In the genomic region with DNA sequence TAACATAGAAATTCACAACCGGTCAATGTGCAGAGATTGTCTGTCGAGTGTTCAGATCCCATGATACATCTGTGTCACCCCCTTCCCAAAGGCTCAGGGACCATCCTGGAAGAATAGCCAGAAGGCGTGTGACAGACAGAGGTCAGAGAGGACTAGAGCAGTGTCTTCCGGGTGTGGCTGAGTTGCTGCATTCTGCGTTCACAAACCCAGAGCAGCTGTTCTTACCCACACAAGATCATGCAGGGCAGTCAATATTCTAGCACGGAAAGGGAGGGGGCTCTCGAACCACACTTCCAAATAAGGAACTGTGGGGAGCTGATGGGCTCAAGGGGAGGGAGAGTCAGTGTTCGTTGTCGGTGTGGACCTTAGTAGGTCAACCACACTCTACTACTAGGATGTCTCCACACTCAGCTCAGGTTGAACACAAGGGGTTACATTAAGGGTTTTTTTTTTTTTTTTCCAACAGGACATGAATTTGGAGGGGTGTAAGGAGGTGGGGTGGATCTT, we compare ENCODE assay signal across 23 mouse cellular contexts. TPM values are rescaled to one million over a fixed set of nuclear protein-coding genes. Genes with fewer than 3 reads are reported as not detected.
DNase-seq lines count a peak whose midpoint lies in the region; ATAC-seq and TF ChIP-seq lines count a peak whose summit lies in the region.
"Had no signal": no experiment of that assay in that cellular context is flagged by ENCODE, and none has a peak within 500 bp of the region (broad histone marks: within the 10 kb centered on the region; RNA-seq: fewer than 3 reads in every experiment).

No protein-coding gene starts in this region.

- no peak overlapping the region for H3K9ac ChIP-seq in hindbrain, embryonic 13.5 days
- H3K9ac ChIP-seq: embryonic facial prominence, embryonic 12.5 days; forebrain, embryonic 13.5 days; forebrain, embryonic 15.5 days; forebrain, postnatal 0 days had no signal

- H3K4me2 ChIP-seq in hindbrain, embryonic 13.5 days, result no peak overlapping the region
- H3K4me2 ChIP-seq: embryonic facial prominence, embryonic 12.5 days; forebrain, embryonic 13.5 days; forebrain, embryonic 15.5 days had no signal

- intact Hi-C loops in gastrocnemius, postnatal 14 days (cut with DNase I; ENCODE audit: low total_unique reads), result no loop called here

- DNase-seq in 416B (ENCODE audit: low read depth) (peak; percentile 13), R1 (ENCODE audit: low read depth, low spot score) (peak; percentile 33)
- DNase-seq in gastrocnemius, postnatal 14 days, result no peak
- DNase-seq in Muller cell, postnatal 12 days (ENCODE audit: inconsistent ontology term), result no peak
- no peak for DNase-seq in urinary bladder, postnatal 25 days (ENCODE audit: low spot score)
- DNase-seq: adrenal gland, adult 2 months; adrenal gland, postnatal 10 days; adrenal gland, postnatal 25 days; B cell, adult 2 months; cerebellum, adult 11 months; cerebellum, adult 2 months; cerebellum, adult 9-10 months; cerebellum, postnatal 10 days; cerebellum, postnatal 25 days; forebrain, postnatal 0 days had no signal

- H3K27me3 ChIP-seq in C2C12 (ENCODE audit: control insufficient read depth, insufficient read depth, insufficient read length), result no peaks in the 10 kb centered on the region
- H3K27me3 ChIP-seq in hindbrain, embryonic 13.5 days, result no peaks in the 10 kb centered on the region
- H3K27me3 ChIP-seq: embryonic facial prominence, embryonic 12.5 days; forebrain, embryonic 13.5 days; forebrain, embryonic 15.5 days had no signal

- peak overlapping the region; percentile 93; the same call in 1 of the 2 replicates for H3K27ac ChIP-seq in macrophage
- H3K27ac ChIP-seq in hindbrain, embryonic 13.5 days, result no peak overlapping the region
- H3K27ac ChIP-seq: embryonic facial prominence, embryonic 10.5 days; embryonic facial prominence, embryonic 12.5 days; forebrain, embryonic 13.5 days; forebrain, embryonic 15.5 days had no signal

- no peaks in the 10 kb centered on the region for H3K4me1 ChIP-seq in hindbrain, embryonic 13.5 days (replicated peaks)
- H3K4me1 ChIP-seq: embryonic facial prominence, embryonic 10.5 days; embryonic facial prominence, embryonic 12.5 days; forebrain, embryonic 13.5 days; forebrain, embryonic 15.5 days had no signal

- H3K79me2 ChIP-seq in C2C12 (ENCODE audit: control insufficient read depth, insufficient read depth), result no peaks in the 10 kb centered on the region
- no peaks in the 10 kb centered on the region for H3K79me2 ChIP-seq in macrophage (ENCODE audit: inconsistent target)

- H3K4me3 ChIP-seq in C2C12 (ENCODE audit: insufficient read depth, poor library complexity, severe bottlenecking) (no peak overlapping the region), macrophage (ENCODE audit: inconsistent target) (no peak overlapping the region)
- H3K4me3 ChIP-seq in hindbrain, embryonic 13.5 days, result no peak overlapping the region
- H3K4me3 ChIP-seq: embryonic facial prominence, embryonic 10.5 days; embryonic facial prominence, embryonic 12.5 days; forebrain, embryonic 13.5 days; forebrain, embryonic 15.5 days had no signal

- ATAC-seq in hindbrain, embryonic 13.5 days (ENCODE audit: low FRiP score), result no peak
- ATAC-seq: forebrain, embryonic 13.5 days; forebrain, embryonic 15.5 days; forebrain, postnatal 0 days had no signal

- H3K79me3 ChIP-seq in C2C12 (ENCODE audit: low read depth), result no peaks in the 10 kb centered on the region

- no peak for TF ChIP-seq CTCF in C2C12 (IDR thresholded peaks at IDR 0.05; ENCODE audit: control insufficient read depth, insufficient read depth, insufficient read length)

- H3K36me3 ChIP-seq in C2C12 (ENCODE audit: control insufficient read depth, insufficient read depth), result no peaks in the 10 kb centered on the region
- H3K36me3 ChIP-seq in macrophage (ENCODE audit: inconsistent target), result no peaks in the 10 kb centered on the region
- no peaks in the 10 kb centered on the region for H3K36me3 ChIP-seq in hindbrain, embryonic 13.5 days
- H3K36me3 ChIP-seq: embryonic facial prominence, embryonic 10.5 days; embryonic facial prominence, embryonic 12.5 days; forebrain, embryonic 15.5 days; G1E had no signal

- no peaks in the 10 kb centered on the region for H3K9me3 ChIP-seq in hindbrain, embryonic 13.5 days
- H3K9me3 ChIP-seq: embryonic facial prominence, embryonic 10.5 days; embryonic facial prominence, embryonic 12.5 days; forebrain, embryonic 13.5 days; forebrain, embryonic 15.5 days; G1E had no signal

- 86% methylated on average over 9 of the region's 9 CpGs for WGBS in macrophage (ENCODE audit: missing documents)
- 89% methylated on average over 9 of the region's 9 CpGs for WGBS in hindbrain, embryonic 13.5 days

- no peak overlapping the region for H3ac ChIP-seq in C2C12 (ENCODE audit: control insufficient read depth, insufficient read length, low read depth)

TF ChIP-seq in C2C12, 6 proteins besides CTCF, POLR2A, EP300 and RAD21:
- peak; percentile 80 for TF ChIP-seq MYOD1 (IDR thresholded peaks at IDR 0.05; ENCODE audit: control insufficient read depth, insufficient read length, low read depth)
- TF ChIP-seq CEBPB (IDR thresholded peaks at IDR 0.05; ENCODE audit: low read depth), result no peak

RNA-seq across cellular contexts. Expression of gene Tmem230, which starts 36.7 kb away (rescaled TPM):
- polyA plus RNA-seq in C2C12 (2012; fragmentation: generic; extraction: Trizol) (29.1 TPM), macrophage (2018) (48.4 to 82.0 TPM (median 65.1 TPM) in 3 replicates)
- 10 to 100 TPM in 24 of 26 experiments, 1 to 10 TPM in 2; 5.2 to 51.6 (median 25.6) TPM for total RNA-seq in macrophage (2018; cell fraction: chromatin; rRNA removed)
- total RNA-seq in macrophage (2018; cell fraction: cytosol; rRNA removed), result 10 to 100 TPM; 39.6 to 64.0 (median 54.0) TPM
- 10 to 100 TPM; 22.8 to 94.8 (median 41.2) TPM for total RNA-seq in macrophage (2018; cell fraction: nucleus; rRNA removed)
- 50.4 TPM in 2 replicates for polyA plus RNA-seq in hindbrain, embryonic 13.5 days (2015; fragmentation: Nextera tagmentation; extraction: Ambion mirVana)
- 10 to 100 TPM; 20.4 to 22.1 TPM for total RNA-seq in gastrocnemius, postnatal 14 days (2021)

RNA-seq across cellular contexts. Expression of gene Pcna, which starts 42.3 kb away (rescaled TPM):
- polyA plus RNA-seq in C2C12 (2012; fragmentation: generic; extraction: Trizol) (228 TPM), macrophage (2018) (211 to 931 TPM (median 452 TPM) in 3 replicates)
- total RNA-seq in macrophage (2018; cell fraction: chromatin; rRNA removed), result 100 to 1,000 TPM in 6 of 26 experiments, 10 to 100 TPM in 20; 41.5 to 158 (median 77.7) TPM
- total RNA-seq in macrophage (2018; cell fraction: cytosol; rRNA removed), result 100 to 1,000 TPM; 209 to 316 (median 252) TPM
- 100 to 1,000 TPM in 23 of 26 experiments, 10 to 100 TPM in 3; 77.9 to 298 (median 112) TPM for total RNA-seq in macrophage (2018; cell fraction: nucleus; rRNA removed)
- 115 and 119 TPM in 2 replicates for polyA plus RNA-seq in hindbrain, embryonic 13.5 days (2015; fragmentation: Nextera tagmentation; extraction: Ambion mirVana)
- total RNA-seq in gastrocnemius, postnatal 14 days (2021), result 10 to 100 TPM; 24.7 to 29.9 TPM

RNA-seq across cellular contexts. Expression of gene Cds2, which starts 52.1 kb away (rescaled TPM):
- polyA plus RNA-seq in C2C12 (2012; fragmentation: generic; extraction: Trizol) (13.4 TPM), macrophage (2018) (27.8 to 48.0 TPM (median 34.4 TPM) in 3 replicates)
- 100 to 1,000 TPM in 8 of 26 experiments, 10 to 100 TPM in 18; 17.6 to 118 (median 84.2) TPM for total RNA-seq in macrophage (2018; cell fraction: chromatin; rRNA removed)
- total RNA-seq in macrophage (2018; cell fraction: cytosol; rRNA removed), result 10 to 100 TPM; 41.5 to 83.2 (median 60.9) TPM
- total RNA-seq in macrophage (2018; cell fraction: nucleus; rRNA removed), result 100 to 1,000 TPM in 16 of 26 experiments, 10 to 100 TPM in 10; 58.3 to 168 (median 104) TPM
- polyA plus RNA-seq in hindbrain, embryonic 13.5 days (2015; fragmentation: Nextera tagmentation; extraction: Ambion mirVana), result 34.6 and 39.3 TPM in 2 replicates
- 10 to 100 TPM; 22.2 to 22.4 TPM for total RNA-seq in gastrocnemius, postnatal 14 days (2021)

Comparison
In these comparisons a context has a peak if more than half of its experiments do, and no peak if none do; other contexts are left out.
1. DNase-seq: peak in 416B (single experiment) and R1 (single experiment); none in gastrocnemius, postnatal 14 days (single experiment), Muller cell, postnatal 12 days (single experiment) and urinary bladder, postnatal 25 days (single experiment).